Mouse (Mus musculus) kidney, postnatal 0 days (tissue): ENCODE measurements around the gene C2cd6. TPM values are rescaled to one million over a fixed set of nuclear protein-coding genes. Genes with fewer than 3 reads are reported as not detected.

Source experiments
- ATAC-seq: fragments of 200-750 bp; cut with Nextera tagmentation; replicated peaks from 2 replicates; pipeline ENCODE4 v1.8.0; 2017; ENCODE audit warnings: low read depth, moderate number of reproducible peaks, moderate TSS enrichment, moderate library complexity; ENCODE audit not compliant: low FRiP score
- DNase-seq: peaks from one replicate; pipeline ENCODE4 v3.0.0-alpha.2; 2016; ENCODE audit warnings: low spot score
- H3K27ac ChIP-seq: fragments of 300-500 bp; sonication (generic); 2 replicates; pipeline ENCODE4 v1.5.1; 2014; ENCODE audit warnings: mild to moderate bottlenecking
- H3K27me3 ChIP-seq: fragments of 300-500 bp; sonication (generic); 2 replicates; pipeline ENCODE4 v1.6.1; 2014; ENCODE audit warnings: low read length, mixed read lengths; ENCODE audit not compliant: insufficient read depth
- H3K36me3 ChIP-seq: fragments of 300-500 bp; sonication (generic); 2 replicates; pipeline ENCODE4 v1.6.1; 2014; ENCODE audit warnings: low read length, mixed read lengths; ENCODE audit not compliant: insufficient read depth
- H3K4me1 ChIP-seq: fragments of 300-500 bp; sonication (generic); replicated peaks from 2 replicates; pipeline ENCODE4 v1.6.1; 2014; ENCODE audit warnings: antibody characterized with exemption, low read length, mixed read lengths; ENCODE audit not compliant: insufficient read depth
- H3K4me2 ChIP-seq: fragments of 300-500 bp; sonication (generic); 2 replicates; pipeline ENCODE4 v1.6.1; 2014; ENCODE audit warnings: mild to moderate bottlenecking, low read length, moderate library complexity, mixed read lengths
- H3K4me3 ChIP-seq: fragments of 300-500 bp; sonication (generic); replicated peaks from 2 replicates; pipeline ENCODE4 v1.5.1; 2014; ENCODE audit warnings: low read depth, low read length
- H3K9ac ChIP-seq: fragments of 300-500 bp; sonication (generic); 2 replicates; pipeline ENCODE4 v1.6.1; 2014; ENCODE audit warnings: low read depth, low read length
- H3K9me3 ChIP-seq: fragments of 300-500 bp; sonication (generic); replicated peaks from 2 replicates; pipeline ENCODE4 v1.6.1; 2016; ENCODE audit warnings: low read length, inconsistent platforms, mixed read lengths
- CTCF ChIP-seq: IDR thresholded peaks from 2 replicates; pipeline ENCODE4 v1.5.1; 2016; ENCODE audit warnings: antibody characterized with exemption, low read depth, mild to moderate bottlenecking, moderate library complexity
- WGBS: fragments of 180-500 bp; shearing (Covaris S2); extraction: QIAGEN DNeasy Blood & Tissue Kit; methylation state at CpG from one replicate; pipeline ENCODE4 v1.1.7; 2014; 5-methylcytosine and 5-hydroxymethylcytosine counted together
- polyA plus RNA-seq: library from polyadenylated mRNA; unstranded; fragments of >200 nt; fragmentation: Nextera tagmentation; extraction: Ambion mirVana; gene quantifications from 2 replicates; pipeline ENCODE4 v1.2.1, GENCODE M21; 2015

C2cd6 gene
- polyA plus RNA-seq, 1 experiment from 2014 or later = not detected

DNA sequence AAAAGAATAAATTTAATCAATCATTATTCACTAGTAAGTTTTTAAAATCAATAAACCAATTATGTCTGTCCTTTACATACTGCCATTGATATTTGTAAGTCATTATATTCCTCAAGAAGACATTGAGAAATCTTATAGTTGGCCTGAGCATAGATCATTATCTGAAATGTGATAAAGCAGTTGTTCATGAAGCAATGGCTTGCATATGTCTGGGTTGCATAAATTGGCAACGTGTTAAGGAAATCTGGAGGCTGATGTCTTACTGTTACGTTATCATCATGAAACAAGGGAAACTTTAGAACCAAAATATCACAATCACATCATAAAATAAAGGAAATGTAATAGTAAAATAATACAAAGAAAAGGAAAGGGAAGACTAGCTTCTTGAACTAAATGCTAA is 43.4 kb downstream of the C2cd6 start:
- H3K36me3 ChIP-seq = no peaks in the 10 kb centered on the region
- WGBS = 74% methylated on average over 2 of the region's 2 CpGs
- ATAC-seq = no peak

DNA sequence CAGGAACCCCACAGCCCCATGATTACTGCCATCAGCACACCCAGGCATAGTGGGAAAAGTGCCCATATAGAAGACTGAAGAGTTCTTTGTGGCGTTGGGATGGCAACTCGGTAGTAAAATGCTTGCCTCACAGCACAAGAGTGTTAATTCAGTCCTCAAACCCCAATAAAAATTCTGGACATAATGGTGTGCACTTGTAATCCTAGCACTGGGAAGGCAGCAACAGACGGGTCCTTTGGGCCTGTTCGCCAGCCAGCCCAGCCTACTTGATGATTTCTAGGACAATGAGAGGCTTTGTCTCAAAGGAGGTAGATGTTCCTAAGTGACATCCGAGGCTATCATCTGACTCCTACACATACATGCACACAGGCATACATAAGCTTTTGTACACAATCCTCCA is 57.0 kb downstream of the C2cd6 start:
- H3K4me3 ChIP-seq = no peak overlapping the region
- H3K4me1 ChIP-seq = no peaks in the 10 kb centered on the region
- H3K9ac ChIP-seq = no peak overlapping the region
- no peak for DNase-seq
- H3K36me3 ChIP-seq = no peaks in the 10 kb centered on the region
- no peaks in the 10 kb centered on the region for H3K9me3 ChIP-seq
- no peak for TF ChIP-seq CTCF
- no peaks in the 10 kb centered on the region for H3K27me3 ChIP-seq
- no peak for ATAC-seq
- H3K4me2 ChIP-seq = no peak overlapping the region
- H3K27ac ChIP-seq = no peak overlapping the region
- WGBS = 79% methylated on average over 5 of the region's 5 CpGs

More for the DNA sequence above, 43.4 kb downstream of the C2cd6 start:
- no peak overlapping the region for H3K9ac ChIP-seq
- no peak overlapping the region for H3K4me2 ChIP-seq
- no peak for TF ChIP-seq CTCF
- H3K9me3 ChIP-seq = no peaks in the 10 kb centered on the region
- H3K27me3 ChIP-seq = no peaks in the 10 kb centered on the region
- no peaks in the 10 kb centered on the region for H3K4me1 ChIP-seq
- no peak overlapping the region for H3K27ac ChIP-seq
- H3K4me3 ChIP-seq = no peak overlapping the region
- DNase-seq = no peak

DNA sequence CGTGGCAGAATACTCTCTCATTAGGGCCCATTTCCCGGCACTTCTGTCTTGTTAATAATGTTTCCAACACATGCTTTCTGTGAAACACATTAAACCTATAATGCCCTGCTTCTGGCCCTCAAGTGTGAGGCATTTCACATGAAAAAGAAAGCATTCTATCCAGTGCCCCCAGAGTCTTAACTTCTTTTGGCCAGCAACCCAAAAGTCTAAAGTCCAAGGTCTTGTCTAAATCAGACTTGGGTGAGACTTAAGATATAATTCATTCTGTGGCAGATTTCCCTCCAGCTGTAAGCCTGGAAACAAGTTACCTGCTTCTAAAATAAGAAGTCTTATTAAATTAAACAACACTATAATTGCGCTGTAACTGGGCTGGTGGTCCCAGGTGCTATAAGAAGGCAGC is 73.1 kb downstream of the C2cd6 start:
- ATAC-seq (no peak), DNase-seq (no peak)
- Histone ChIP-seq H3K9me3 (no peaks in the 10 kb centered on the region), H3K27ac (no peak overlapping the region), H3K4me2 (no peak overlapping the region), H3K36me3 (no peaks in the 10 kb centered on the region), H3K4me1 (no peaks in the 10 kb centered on the region), H3K27me3 (no peaks in the 10 kb centered on the region), H3K4me3 (no peak overlapping the region), H3K9ac (no peak overlapping the region)
- WGBS = 66% methylated on average over 3 of the region's 3 CpGs
- no peak for TF ChIP-seq CTCF

DNA sequence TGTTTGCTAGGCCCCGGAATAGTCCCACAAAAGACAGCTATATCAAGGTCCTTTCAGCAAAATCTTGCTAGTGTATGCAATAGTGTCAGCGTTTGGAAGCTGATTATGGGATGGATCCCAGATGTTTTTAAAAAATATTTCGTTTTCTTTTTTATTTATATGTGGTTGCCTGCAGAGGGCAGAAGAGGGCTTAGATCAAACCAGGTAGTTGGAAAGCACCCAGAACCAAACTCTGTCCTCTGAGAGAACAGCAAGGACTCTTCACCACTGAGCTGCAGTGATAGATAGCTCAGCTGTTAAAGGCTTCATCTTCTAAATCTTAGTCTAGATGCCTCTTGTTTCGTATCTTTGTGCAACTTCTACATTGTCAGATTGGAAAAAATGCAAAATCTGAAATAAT is 85.5 kb downstream of the C2cd6 start:
- peak; percentile 74 for DNase-seq

More for the DNA sequence above, 85.5 kb downstream of the C2cd6 start:
- H3K9ac ChIP-seq = no peak overlapping the region
- no peaks in the 10 kb centered on the region for H3K4me1 ChIP-seq
- H3K36me3 ChIP-seq = no peaks in the 10 kb centered on the region
- no peak overlapping the region for H3K27ac ChIP-seq
- peak; percentile 60 for TF ChIP-seq CTCF
- no peaks in the 10 kb centered on the region for H3K9me3 ChIP-seq
- H3K4me2 ChIP-seq = no peak overlapping the region
- H3K4me3 ChIP-seq = no peak overlapping the region
- H3K27me3 ChIP-seq = no peaks in the 10 kb centered on the region
- WGBS = 27% methylated on average over 4 of the region's 4 CpGs
- no peak for ATAC-seq

Other genes starting within 250 kb of the C2cd6 start
- 14.1 and 16.2 TPM in 2 replicates for gene Trak2, start 121.5 kb downstream of the C2cd6 start, polyA plus RNA-seq
- gene Stradb, start 121.4 kb downstream of the C2cd6 start, polyA plus RNA-seq = 22.3 and 23.8 TPM in 2 replicates
- gene Tmem237, start 25.5 kb upstream of the C2cd6 start, polyA plus RNA-seq = 39.9 and 42.9 TPM in 2 replicates
- 0.43 and 0.49 TPM in 2 replicates for gene Mpp4, start 68.5 kb upstream of the C2cd6 start, polyA plus RNA-seq
- gene Als2, start 142.3 kb upstream of the C2cd6 start, polyA plus RNA-seq = 6.0 and 7.3 TPM in 2 replicates
- gene Cdk15, start 162.0 kb upstream of the C2cd6 start, polyA plus RNA-seq = 0.84 and 0.89 TPM in 2 replicates